Mouse (Mus musculus) limb, embryonic 12.5 days (tissue): Measurements from ENCODE around the gene Csrnp3. TPM values are rescaled to one million over a fixed set of nuclear protein-coding genes. Genes with fewer than 3 reads are reported as not detected.

Experiments used
- ATAC-seq: fragments of 200-750 bp; cut with Nextera tagmentation; 2 replicates; pipeline ENCODE4 v1.8.0; 2017; ENCODE audit warnings: low read depth, moderate TSS enrichment; ENCODE audit not compliant: insufficient number of reproducible peaks, insufficient read depth, low FRiP score, low TSS enrichment
- H3K27ac ChIP-seq: fragments of 300-500 bp; sonication (generic); 2 replicates; pipeline ENCODE4 v1.5.1; 2016; ENCODE audit warnings: mild to moderate bottlenecking, moderate library complexity
- H3K27me3 ChIP-seq: fragments of 300-500 bp; sonication (generic); 2 replicates; pipeline ENCODE4 v1.6.1; 2016; ENCODE audit warnings: mild to moderate bottlenecking, moderate library complexity
- H3K36me3 ChIP-seq: fragments of 300-500 bp; sonication (generic); 2 replicates; pipeline ENCODE4 v1.6.1; 2016; ENCODE audit warnings: mild to moderate bottlenecking, moderate library complexity
- H3K4me1 ChIP-seq: fragments of 300-500 bp; sonication (generic); replicated peaks from 2 replicates; pipeline ENCODE4 v1.6.1; 2016
- H3K4me2 ChIP-seq: fragments of 300-500 bp; sonication (generic); 2 replicates; pipeline ENCODE4 v1.6.1; 2016; ENCODE audit warnings: mild to moderate bottlenecking, moderate library complexity
- H3K4me3 ChIP-seq: fragments of 300-500 bp; sonication (generic); replicated peaks from 2 replicates; pipeline ENCODE4 v1.5.1; 2016; ENCODE audit warnings: mild to moderate bottlenecking
- H3K9ac ChIP-seq: fragments of 300-500 bp; sonication (generic); replicated peaks from 2 replicates; pipeline ENCODE4 v1.6.1; 2016; ENCODE audit warnings: mild to moderate bottlenecking, moderate library complexity
- H3K9me3 ChIP-seq: fragments of 300-500 bp; sonication (generic); 2 replicates; pipeline ENCODE4 v1.6.1; 2016; ENCODE audit warnings: mild to moderate bottlenecking, moderate library complexity
- WGBS: fragments of 180-500 bp; shearing (Covaris S2); methylation state at CpG from one replicate; pipeline ENCODE4 v1.1.7; 2016; 5-methylcytosine and 5-hydroxymethylcytosine counted together
- polyA plus RNA-seq: library from polyadenylated mRNA; unstranded; fragments of >200 nt; fragmentation: Nextera tagmentation; extraction: Ambion mirVana; gene quantifications from 2 replicates; pipeline ENCODE4 v1.2.1, GENCODE M21; 2016

The Csrnp3 gene
- polyA plus RNA-seq, 1 experiment from 2014 or later, result 12.1 TPM

DNA sequence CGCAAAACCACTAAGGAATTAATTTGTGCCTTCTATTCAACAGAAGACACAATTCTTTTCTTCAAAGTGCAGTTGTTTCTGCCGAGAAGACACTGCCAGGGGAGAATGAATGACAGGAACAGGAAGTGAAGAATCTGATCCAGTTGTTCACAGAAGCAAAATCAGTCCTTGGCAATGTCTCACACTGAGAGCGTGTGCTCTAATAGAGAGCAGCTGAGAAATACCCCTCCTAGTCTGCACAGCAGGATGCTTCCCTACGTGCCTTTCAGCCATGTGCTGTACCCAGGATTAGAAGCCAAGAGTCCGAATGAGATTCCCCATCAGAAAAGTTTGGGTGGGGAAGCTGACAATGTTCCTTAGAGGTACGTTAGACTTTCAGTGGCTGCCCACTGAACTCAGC is 223.9 kb downstream of the Csrnp3 start:
- Histone ChIP-seq H3K9me3 (no peaks in the 10 kb centered on the region), H3K4me2 (no peak overlapping the region), H3K27ac (no peak overlapping the region), H3K4me1 (0 out of 2 replicates have a peak, but pooled peaks cover 4% of the 10 kb centered on the region), H3K9ac (no peak overlapping the region), H3K36me3 (no peaks in the 10 kb centered on the region), H3K4me3 (no peak overlapping the region), H3K27me3 (no peaks in the 10 kb centered on the region)
- 37% methylated on average over 6 of the region's 6 CpGs for WGBS
- no peak for ATAC-seq

- Histone ChIP-seq H3K27ac (no peak overlapping the region), H3K9me3 (no peaks in the 10 kb centered on the region), H3K4me2 (no peak overlapping the region), H3K27me3 (no peaks in the 10 kb centered on the region), H3K9ac (no peak overlapping the region), H3K4me3 (no peak overlapping the region), H3K4me1 (no peaks in the 10 kb centered on the region), H3K36me3 (no peaks in the 10 kb centered on the region)
- ATAC-seq, result no peak
- WGBS, result 94% methylated on average over 2 of the region's 2 CpGs
Measured at GRCm38 (mm10) chr2:66080731-66081130, 235.2 kb downstream of the Csrnp3 start.

Other genes with a start within 250 kb of the Csrnp3 start
- 3.5 and 4.5 TPM in 2 replicates for gene Scn2a, start 225.0 kb upstream of the Csrnp3 start, polyA plus RNA-seq